Mouse (Mus musculus) intestine, embryonic 14.5 days (tissue): ENCODE results near the gene Gm44503. TPM values are rescaled to one million over a fixed set of nuclear protein-coding genes. Genes with fewer than 3 reads are reported as not detected.

Experiments
- ATAC-seq: fragments of 200-750 bp; cut with Nextera tagmentation; replicated peaks from 2 replicates; pipeline ENCODE4 v1.8.0; 2017; ENCODE audit warnings: low read depth, moderate number of reproducible peaks, moderate TSS enrichment, moderate library complexity; ENCODE audit not compliant: low FRiP score, low TSS enrichment
- DNase-seq: peaks from one replicate; pipeline ENCODE4 v3.0.0-alpha.2; 2018; ENCODE audit warnings: low spot score
- H3K27ac ChIP-seq: fragments of 300-500 bp; sonication (generic); 2 replicates; pipeline ENCODE4 v1.5.1; 2014; ENCODE audit warnings: low read depth, mild to moderate bottlenecking, control low read depth
- H3K27me3 ChIP-seq: fragments of 300-500 bp; sonication (generic); replicated peaks from 2 replicates; pipeline ENCODE4 v1.6.1; 2014; ENCODE audit warnings: low read length, control low read depth; ENCODE audit not compliant: control insufficient read depth, insufficient read depth
- H3K36me3 ChIP-seq: fragments of 300-500 bp; sonication (generic); 2 replicates; pipeline ENCODE4 v1.6.1; 2014; ENCODE audit warnings: low read length, control low read depth; ENCODE audit not compliant: control insufficient read depth, insufficient read depth
- H3K4me1 ChIP-seq: fragments of 300-500 bp; sonication (generic); replicated peaks from 2 replicates; pipeline ENCODE4 v1.6.1; 2014; ENCODE audit warnings: low read length, control low read depth, mixed read lengths; ENCODE audit not compliant: control insufficient read depth, insufficient read depth
- H3K4me2 ChIP-seq: fragments of 300-500 bp; sonication (generic); 2 replicates; pipeline ENCODE4 v1.6.1; 2014; ENCODE audit warnings: low read length
- H3K4me3 ChIP-seq: fragments of 300-500 bp; sonication (generic); 2 replicates; pipeline ENCODE4 v1.5.1; 2014; ENCODE audit warnings: low read depth, low read length, control low read depth, mixed read lengths
- H3K9ac ChIP-seq: fragments of 300-500 bp; sonication (generic); 2 replicates; pipeline ENCODE4 v1.6.1; 2014; ENCODE audit warnings: mild to moderate bottlenecking, low read length
- H3K9me3 ChIP-seq: fragments of 300-500 bp; sonication (generic); 2 replicates; pipeline ENCODE4 v1.6.1; 2016; ENCODE audit warnings: low read length, control low read depth; ENCODE audit not compliant: control insufficient read depth
- WGBS: fragments of 180-500 bp; shearing (Covaris S2); extraction: QIAGEN DNeasy Blood & Tissue Kit; methylation state at CpG from one replicate; pipeline ENCODE4 v1.1.7; 2014; 5-methylcytosine and 5-hydroxymethylcytosine counted together
- polyA plus RNA-seq: library from polyadenylated mRNA; unstranded; fragments of >200 nt; fragmentation: Nextera tagmentation; extraction: Ambion mirVana; gene quantifications from 2 replicates; pipeline ENCODE4 v1.2.1, GENCODE M21; 2014

Gene Gm44503
- polyA plus RNA-seq, 1 experiment from 2014 or later: not detected

DNA sequence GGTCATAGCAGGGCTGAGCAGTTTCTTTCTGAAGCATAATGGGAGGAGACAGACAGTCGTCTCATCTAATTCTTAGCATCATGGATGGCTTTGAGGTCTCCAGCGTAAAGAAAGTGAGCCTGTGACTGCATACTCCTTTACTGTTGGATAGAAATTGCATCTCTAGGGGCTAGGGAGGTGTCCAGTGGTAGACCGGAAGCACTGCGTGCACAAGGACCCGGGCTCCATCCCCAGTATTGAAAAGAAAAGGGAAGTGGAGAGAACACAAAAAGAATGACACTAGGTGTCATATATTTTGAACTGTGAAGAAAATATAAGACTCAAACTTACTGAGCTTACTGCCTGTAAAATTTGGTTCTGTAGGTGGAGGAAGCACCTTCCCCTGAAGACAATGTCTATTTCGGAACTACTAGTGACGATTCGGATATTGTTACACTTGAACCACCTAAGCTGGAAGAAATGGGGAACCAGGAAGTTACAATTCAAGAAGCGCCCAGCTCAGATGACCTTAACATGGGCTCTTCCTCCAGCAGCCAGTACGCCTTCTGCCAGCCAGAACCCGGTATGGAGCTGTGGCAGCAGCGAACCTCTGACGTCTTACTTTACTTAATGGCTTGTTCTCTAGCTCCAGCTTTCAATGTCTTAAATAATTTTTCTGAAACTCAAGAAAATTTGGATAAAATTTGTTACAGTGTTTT is 42.8 kb downstream of the Gm44503 start:
- 86% methylated on average over 13 of the region's 13 CpGs for WGBS
- Histone ChIP-seq H3K9me3 (no peaks in the 10 kb centered on the region), H3K36me3 (peaks cover 4% of the 10 kb centered on the region; the same call in 1 of the 2 replicates), H3K9ac (no peak overlapping the region), H3K4me2 (no peak overlapping the region), H3K27ac (no peak overlapping the region), H3K4me1 (no peaks in the 10 kb centered on the region), H3K4me3 (no peak overlapping the region), H3K27me3 (no peaks in the 10 kb centered on the region)
- ATAC-seq (no peak), DNase-seq (no peak)

DNA sequence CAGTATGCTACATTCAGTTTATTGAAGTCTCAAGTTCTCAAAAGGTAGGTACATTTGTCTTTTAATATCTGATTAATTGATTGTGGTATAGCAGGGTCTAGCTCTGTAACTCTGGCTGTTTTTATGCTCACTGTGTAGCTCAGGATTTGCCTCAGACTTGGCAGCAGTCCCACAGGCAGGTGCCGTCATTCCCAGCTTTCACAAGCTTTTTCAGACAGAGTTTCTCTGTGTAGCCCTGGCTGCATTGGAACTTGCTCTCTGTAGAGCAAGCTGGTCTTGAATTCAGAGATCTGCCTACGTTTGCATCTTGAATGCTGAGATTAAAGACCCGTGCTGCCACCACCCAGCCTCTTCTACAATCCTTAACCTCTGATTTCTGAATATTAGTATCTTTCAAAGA is 43.5 kb downstream of the Gm44503 start:
- H3K4me3 ChIP-seq: no peak overlapping the region
- ATAC-seq: no peak
- WGBS: 54% methylated on average over 3 of the region's 3 CpGs

DNA sequence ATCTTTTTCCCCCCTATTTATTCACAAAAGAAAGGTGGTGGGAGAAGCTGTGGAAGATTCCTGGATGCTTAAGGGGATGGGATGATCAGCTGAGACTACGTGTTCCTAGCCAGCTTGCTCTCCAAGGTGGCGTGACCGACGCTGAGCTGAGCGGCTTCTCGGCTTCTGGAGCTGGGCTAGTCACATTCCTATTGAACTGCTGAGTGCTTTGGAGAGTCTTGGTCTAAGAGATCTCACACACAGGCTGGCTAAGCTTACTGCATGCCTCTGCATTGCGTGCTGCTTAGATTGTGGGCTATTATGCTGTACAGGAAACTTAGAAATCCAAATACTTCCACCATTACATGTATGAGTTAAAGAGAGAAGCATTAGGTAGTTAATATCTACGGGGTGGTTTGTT is 45.4 kb downstream of the Gm44503 start:
- no peaks in the 10 kb centered on the region for H3K9me3 ChIP-seq
- no peak overlapping the region for H3K9ac ChIP-seq
- H3K4me1 ChIP-seq: no peaks in the 10 kb centered on the region
- H3K27me3 ChIP-seq: no peaks in the 10 kb centered on the region
- peaks cover 4% of the 10 kb centered on the region; the same call in 1 of the 2 replicates for H3K36me3 ChIP-seq
- no peak for DNase-seq
- ATAC-seq: no peak
- WGBS: 85% methylated on average over 8 of the region's 8 CpGs
- H3K27ac ChIP-seq: no peak overlapping the region
- no peak overlapping the region for H3K4me3 ChIP-seq
- no peak overlapping the region for H3K4me2 ChIP-seq

More for the DNA sequence above, 43.5 kb downstream of the Gm44503 start:
- no peaks in the 10 kb centered on the region for H3K9me3 ChIP-seq
- no peak overlapping the region for H3K9ac ChIP-seq
- H3K36me3 ChIP-seq: peaks cover 4% of the 10 kb centered on the region; the same call in 1 of the 2 replicates
- H3K27me3 ChIP-seq: no peaks in the 10 kb centered on the region
- DNase-seq: no peak
- no peaks in the 10 kb centered on the region for H3K4me1 ChIP-seq
- H3K4me2 ChIP-seq: no peak overlapping the region
- H3K27ac ChIP-seq: no peak overlapping the region

DNA sequence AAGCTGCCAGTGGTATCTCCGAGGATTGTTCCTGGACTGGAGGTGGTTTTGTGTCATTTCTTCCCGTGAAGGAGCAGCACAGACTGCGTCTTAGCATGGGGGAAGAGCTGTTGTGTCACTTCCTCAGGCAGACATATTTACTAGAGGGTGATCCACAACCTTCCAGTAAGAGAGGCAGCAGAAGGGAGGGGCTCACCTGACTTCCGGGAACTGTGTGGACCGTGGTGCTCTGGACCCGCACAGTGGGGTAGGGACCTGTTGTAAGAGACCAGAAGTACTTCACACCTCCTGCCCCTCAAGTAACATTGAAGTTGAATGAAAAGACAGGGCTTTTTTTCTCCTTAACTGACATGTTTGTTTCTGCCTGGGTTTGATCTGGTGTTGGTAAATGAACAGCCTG is 46.5 kb downstream of the Gm44503 start:
- Histone ChIP-seq H3K36me3 (peaks cover 5% of the 10 kb centered on the region; the same call in 1 of the 2 replicates), H3K4me2 (no peak overlapping the region), H3K27ac (no peak overlapping the region), H3K27me3 (no peaks in the 10 kb centered on the region), H3K9me3 (no peaks in the 10 kb centered on the region), H3K4me1 (no peaks in the 10 kb centered on the region), H3K9ac (no peak overlapping the region), H3K4me3 (no peak overlapping the region)
- ATAC-seq (no peak), DNase-seq (no peak)
- 81% methylated on average over 6 of the region's 6 CpGs for WGBS

DNA sequence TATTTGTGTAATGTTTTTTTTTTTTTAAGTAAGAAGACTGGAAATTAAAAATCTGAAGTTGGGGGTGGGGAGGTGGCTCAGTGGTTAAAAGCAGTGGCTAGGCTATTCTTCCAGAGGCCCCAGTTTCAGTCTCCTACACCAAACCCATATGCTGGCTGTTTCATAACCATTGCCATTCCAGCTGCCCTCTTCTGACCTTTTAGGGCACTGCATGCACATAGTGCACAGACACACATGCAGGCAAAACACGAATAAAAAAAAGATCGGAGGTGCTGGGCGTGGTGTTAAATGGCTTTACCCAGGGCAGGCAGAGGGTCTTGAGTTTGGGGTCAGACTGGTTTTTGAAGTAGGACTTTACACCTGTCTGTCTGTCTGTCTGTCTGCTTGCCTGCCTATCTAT is 47.5 kb downstream of the Gm44503 start:
- H3K9me3 ChIP-seq: no peaks in the 10 kb centered on the region
- H3K4me3 ChIP-seq: no peak overlapping the region
- DNase-seq: no peak
- H3K36me3 ChIP-seq: peaks cover 10% of the 10 kb centered on the region
- WGBS: 95% methylated on average over 3 of the region's 3 CpGs
- no peaks in the 10 kb centered on the region for H3K27me3 ChIP-seq
- H3K4me2 ChIP-seq: no peak overlapping the region
- no peak overlapping the region for H3K27ac ChIP-seq
- no peaks in the 10 kb centered on the region for H3K4me1 ChIP-seq
- ATAC-seq: no peak
- no peak overlapping the region for H3K9ac ChIP-seq

DNA sequence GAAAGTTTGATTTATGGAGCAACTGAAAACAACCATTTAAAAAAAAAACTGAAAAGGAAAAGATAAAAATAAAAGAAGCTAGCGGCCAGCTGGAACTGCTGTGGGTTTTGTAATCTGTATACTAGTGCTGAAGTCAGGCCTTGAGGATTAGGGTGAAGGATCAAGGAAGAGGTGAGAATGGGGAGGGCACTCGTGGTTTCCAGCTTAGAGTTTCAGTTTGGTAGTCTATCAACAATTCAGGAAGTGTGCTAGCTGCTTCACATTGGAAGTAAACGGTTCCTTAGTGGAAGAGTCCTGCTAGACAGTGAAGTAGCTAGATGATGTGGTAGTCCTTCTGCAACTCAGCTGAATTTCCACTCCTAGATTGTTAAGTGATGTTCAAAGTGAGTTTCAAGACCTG is 49.7 kb downstream of the Gm44503 start:
- Histone ChIP-seq H3K4me1 (no peaks in the 10 kb centered on the region), H3K36me3 (peaks cover 26% of the 10 kb centered on the region), H3K4me3 (no peak overlapping the region), H3K27me3 (no peaks in the 10 kb centered on the region), H3K9ac (no peak overlapping the region), H3K27ac (no peak overlapping the region), H3K9me3 (no peaks in the 10 kb centered on the region), H3K4me2 (no peak overlapping the region)
- ATAC-seq (no peak), DNase-seq (no peak)
- WGBS: 64% methylated on average over 3 of the region's 3 CpGs

DNA sequence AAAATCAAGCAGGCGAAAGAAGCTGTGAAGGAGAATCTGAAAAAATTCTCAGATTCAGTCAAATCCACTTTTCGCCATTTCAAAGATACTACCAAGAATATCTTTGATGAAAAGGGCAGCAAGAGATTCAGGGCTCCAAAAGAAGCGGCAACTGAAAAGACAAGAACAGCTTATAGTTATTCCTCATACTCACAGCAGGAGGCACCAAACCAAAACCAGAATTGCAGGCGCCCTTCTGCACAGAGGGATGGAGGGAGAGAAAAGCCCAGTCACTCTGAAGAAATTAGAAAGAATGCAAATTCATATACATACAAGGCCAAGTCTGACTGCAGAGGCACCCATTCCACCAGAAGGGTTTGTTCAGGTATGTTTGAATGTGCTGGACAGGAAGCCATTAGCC is 54.0 kb downstream of the Gm44503 start:
- no peak overlapping the region for H3K9ac ChIP-seq
- H3K36me3 ChIP-seq: peaks cover 51% of the 10 kb centered on the region
- no peak overlapping the region for H3K27ac ChIP-seq
- H3K27me3 ChIP-seq: no peaks in the 10 kb centered on the region
- no peak overlapping the region for H3K4me2 ChIP-seq
- WGBS: 89% methylated on average over 4 of the region's 4 CpGs
- no peaks in the 10 kb centered on the region for H3K4me1 ChIP-seq
- DNase-seq (no peak), ATAC-seq (no peak)
- no peak overlapping the region for H3K4me3 ChIP-seq
- no peaks in the 10 kb centered on the region for H3K9me3 ChIP-seq

DNA sequence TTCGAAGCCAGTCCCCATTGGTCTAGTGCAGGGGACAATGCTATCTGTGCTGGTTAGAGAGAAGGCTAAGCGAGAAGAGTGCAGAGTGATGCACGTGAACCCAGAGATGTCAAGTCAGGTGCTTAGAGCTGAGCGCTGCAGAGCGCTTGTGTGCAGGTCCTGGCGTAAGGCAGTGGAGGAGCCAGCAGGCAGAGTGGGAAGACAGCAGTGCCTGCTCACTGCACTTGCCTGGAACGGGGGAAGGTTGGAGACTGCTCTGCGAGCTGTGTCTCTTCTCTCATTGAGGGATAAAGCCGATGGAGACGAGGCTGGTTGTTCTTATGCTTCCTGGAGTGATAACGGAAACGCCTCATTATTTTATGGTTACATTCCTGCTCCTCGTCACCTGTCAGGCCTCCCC is 56.1 kb downstream of the Gm44503 start:
- no peak overlapping the region for H3K4me2 ChIP-seq
- H3K36me3 ChIP-seq: peaks cover 71% of the 10 kb centered on the region
- no peak overlapping the region for H3K27ac ChIP-seq
- WGBS: 55% methylated on average over 13 of the region's 13 CpGs
- H3K27me3 ChIP-seq: no peaks in the 10 kb centered on the region
- 0 out of 2 replicates have a peak, but pooled peaks have one; percentile 27 for ATAC-seq
- H3K9ac ChIP-seq: no peak overlapping the region
- H3K9me3 ChIP-seq: no peaks in the 10 kb centered on the region
- no peak for DNase-seq
- no peaks in the 10 kb centered on the region for H3K4me1 ChIP-seq
- no peak overlapping the region for H3K4me3 ChIP-seq

DNA sequence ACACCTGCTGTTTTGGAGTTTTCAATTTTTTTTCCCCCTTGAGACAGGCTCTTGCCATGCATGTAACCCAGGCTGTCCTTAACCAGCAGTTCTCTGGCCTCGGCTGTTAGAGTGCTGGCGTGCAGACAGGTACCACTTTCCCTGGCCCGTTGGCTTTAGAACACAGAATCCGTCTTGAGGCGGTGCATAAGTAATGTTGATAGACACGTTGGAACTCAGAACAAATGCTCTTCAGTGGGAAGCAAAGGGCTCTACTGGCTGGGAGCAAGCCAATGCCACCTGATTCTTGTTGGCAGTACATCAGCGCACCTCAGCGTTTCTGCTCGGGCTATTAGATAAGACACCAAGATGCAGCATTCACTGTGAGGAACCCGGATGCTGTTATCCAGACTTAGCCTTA is 61.2 kb downstream of the Gm44503 start:
- Histone ChIP-seq H3K36me3 (peaks cover 53% of the 10 kb centered on the region), H3K9ac (no peak overlapping the region), H3K9me3 (no peaks in the 10 kb centered on the region), H3K4me3 (no peak overlapping the region), H3K4me2 (no peak overlapping the region), H3K4me1 (no peaks in the 10 kb centered on the region), H3K27ac (no peak overlapping the region), H3K27me3 (no peaks in the 10 kb centered on the region)
- ATAC-seq (no peak), DNase-seq (no peak)
- 95% methylated on average over 10 of the region's 10 CpGs for WGBS
